Mouse (Mus musculus): ENCODE measurements around the gene B230217C12Rik. TPM values are rescaled to one million over a fixed set of nuclear protein-coding genes. Genes with fewer than 3 reads are reported as not detected.

B230217C12Rik gene
- polyA plus RNA-seq, 1 experiment from 2014 or later = 3.7 TPM

- Histone ChIP-seq H3K9ac (ENCODE audit: low read length) (peak overlapping the region; percentile 4; the same call in 1 of the 2 replicates), H3K36me3 (ENCODE audit: control insufficient read depth, insufficient read depth, low read length) (peaks cover 7% of the 10 kb centered on the region; the same call in 1 of the 2 replicates), H3K9me3 (replicated peaks; ENCODE audit: control insufficient read depth, low read length) (no peaks in the 10 kb centered on the region), H3K4me3 (replicated peaks; ENCODE audit: low read length) (no peak overlapping the region), H3K27ac (ENCODE audit: low read length) (no peak overlapping the region), H3K4me2 (ENCODE audit: low read depth, low read length) (no peak overlapping the region), H3K4me1 (ENCODE audit: control insufficient read depth, insufficient read depth, low read length) (peaks cover 6% of the 10 kb centered on the region; the same call in 1 of the 2 replicates), H3K27me3 (ENCODE audit: control insufficient read depth, insufficient read depth, low read length) (no peaks in the 10 kb centered on the region)
- WGBS = 43% methylated on average over 10 of the region's 10 CpGs
- no peak for ATAC-seq (ENCODE audit: insufficient read depth, low FRiP score)
Observed at GRCm38 (mm10) chr11:97838779-97839440, 1.7 kb upstream of the B230217C12Rik start.

GRCm38 (mm10) chr11:97839441-97840134 lies 992 bp upstream of the B230217C12Rik start:
- H3K4me3 ChIP-seq (replicated peaks; ENCODE audit: low read length) = no peak overlapping the region
- 56% methylated on average over 11 of the region's 11 CpGs for WGBS
- peaks cover 6% of the 10 kb centered on the region; the same call in 1 of the 2 replicates for H3K4me1 ChIP-seq (ENCODE audit: control insufficient read depth, insufficient read depth, low read length)
- no peak overlapping the region for H3K27ac ChIP-seq (ENCODE audit: low read length)
- no peaks in the 10 kb centered on the region for H3K9me3 ChIP-seq (replicated peaks; ENCODE audit: control insufficient read depth, low read length)
- no peak for ATAC-seq (ENCODE audit: insufficient read depth, low FRiP score)
- H3K27me3 ChIP-seq (ENCODE audit: control insufficient read depth, insufficient read depth, low read length) = no peaks in the 10 kb centered on the region
- H3K9ac ChIP-seq (ENCODE audit: low read length) = peak overlapping the region; percentile 4; the same call in 1 of the 2 replicates
- peaks cover 4% of the 10 kb centered on the region; the same call in 1 of the 2 replicates for H3K36me3 ChIP-seq (ENCODE audit: control insufficient read depth, insufficient read depth, low read length)
- no peak overlapping the region for H3K4me2 ChIP-seq (ENCODE audit: low read depth, low read length)

GRCm38 (mm10) chr11:97840135-97840490 lies 467 bp upstream of the B230217C12Rik start:
- H3K4me1 ChIP-seq (ENCODE audit: control insufficient read depth, insufficient read depth, low read length) = peaks cover 6% of the 10 kb centered on the region; the same call in 1 of the 2 replicates
- no peaks in the 10 kb centered on the region; the same call in 1 of the 2 replicates for H3K36me3 ChIP-seq (ENCODE audit: control insufficient read depth, insufficient read depth, low read length)
- ATAC-seq (ENCODE audit: insufficient read depth, low FRiP score) = no peak
- H3K4me2 ChIP-seq (ENCODE audit: low read depth, low read length) = peak overlapping the region; percentile 57
- H3K27ac ChIP-seq (ENCODE audit: low read length) = no peak overlapping the region
- no peak overlapping the region for H3K4me3 ChIP-seq (replicated peaks; ENCODE audit: low read length)
- 64% methylated on average over 2 of the region's 2 CpGs for WGBS
- H3K9me3 ChIP-seq (replicated peaks; ENCODE audit: control insufficient read depth, low read length) = no peaks in the 10 kb centered on the region
- no peaks in the 10 kb centered on the region for H3K27me3 ChIP-seq (ENCODE audit: control insufficient read depth, insufficient read depth, low read length)
- H3K9ac ChIP-seq (ENCODE audit: low read length) = peak overlapping the region; percentile 65; the same call in 1 of the 2 replicates

- WGBS = 5% methylated on average over 22 of the region's 22 CpGs
- Histone ChIP-seq H3K27ac (ENCODE audit: low read length) (peak overlapping the region; percentile 62), H3K4me2 (ENCODE audit: low read depth, low read length) (peak overlapping the region; percentile 57), H3K4me1 (ENCODE audit: control insufficient read depth, insufficient read depth, low read length) (peaks cover 6% of the 10 kb centered on the region; the same call in 1 of the 2 replicates), H3K36me3 (ENCODE audit: control insufficient read depth, insufficient read depth, low read length) (no peaks in the 10 kb centered on the region; the same call in 1 of the 2 replicates), H3K9me3 (replicated peaks; ENCODE audit: control insufficient read depth, low read length) (no peaks in the 10 kb centered on the region), H3K27me3 (ENCODE audit: control insufficient read depth, insufficient read depth, low read length) (no peaks in the 10 kb centered on the region), H3K4me3 (replicated peaks; ENCODE audit: low read length) (peak overlapping the region; percentile 46), H3K9ac (ENCODE audit: low read length) (peak overlapping the region; percentile 65)
- ATAC-seq (ENCODE audit: insufficient read depth, low FRiP score) = peak; percentile 74; the same call in 1 of the 2 replicates
Observed at GRCm38 (mm10) chr11:97840991-97841661, 546 bp downstream of the B230217C12Rik start.

- Histone ChIP-seq H3K27ac (ENCODE audit: low read length) (no peak overlapping the region), H3K4me3 (replicated peaks; ENCODE audit: low read length) (no peak overlapping the region; the same call in 1 of the 2 replicates), H3K36me3 (ENCODE audit: control insufficient read depth, insufficient read depth, low read length) (no peaks in the 10 kb centered on the region), H3K4me1 (ENCODE audit: control insufficient read depth, insufficient read depth, low read length) (peaks cover 6% of the 10 kb centered on the region; the same call in 1 of the 2 replicates), H3K4me2 (ENCODE audit: low read depth, low read length) (no peak overlapping the region), H3K27me3 (ENCODE audit: control insufficient read depth, insufficient read depth, low read length) (no peaks in the 10 kb centered on the region), H3K9ac (ENCODE audit: low read length) (no peak overlapping the region), H3K9me3 (replicated peaks; ENCODE audit: control insufficient read depth, low read length) (no peaks in the 10 kb centered on the region)
- WGBS = 50% methylated on average over 4 of the region's 4 CpGs
- ATAC-seq (ENCODE audit: insufficient read depth, low FRiP score) = no peak
Observed at GRCm38 (mm10) chr11:97842001-97842400, 1.4 kb downstream of the B230217C12Rik start.

GRCm38 (mm10) chr11:97850367-97850766 lies 9.8 kb downstream of the B230217C12Rik start:
- Histone ChIP-seq H3K4me2 (ENCODE audit: low read depth, low read length) (no peak overlapping the region), H3K4me3 (replicated peaks; ENCODE audit: low read length) (no peak overlapping the region), H3K9me3 (replicated peaks; ENCODE audit: control insufficient read depth, low read length) (no peaks in the 10 kb centered on the region), H3K9ac (ENCODE audit: low read length) (no peak overlapping the region), H3K27me3 (ENCODE audit: control insufficient read depth, insufficient read depth, low read length) (no peaks in the 10 kb centered on the region), H3K36me3 (ENCODE audit: control insufficient read depth, insufficient read depth, low read length) (no peaks in the 10 kb centered on the region), H3K4me1 (ENCODE audit: control insufficient read depth, insufficient read depth, low read length) (no peaks in the 10 kb centered on the region), H3K27ac (ENCODE audit: low read length) (peak overlapping the region; percentile 11; the same call in 1 of the 2 replicates)
- WGBS = 32% methylated on average over 6 of the region's 6 CpGs
- peak; percentile 92 for ATAC-seq (ENCODE audit: insufficient read depth, low FRiP score)

- H3K27me3 ChIP-seq (ENCODE audit: control insufficient read depth, insufficient read depth, low read length) = no peaks in the 10 kb centered on the region
- no peaks in the 10 kb centered on the region for H3K9me3 ChIP-seq (replicated peaks; ENCODE audit: control insufficient read depth, low read length)
- H3K27ac ChIP-seq (ENCODE audit: low read length) = no peak overlapping the region
- no peak overlapping the region for H3K9ac ChIP-seq (ENCODE audit: low read length)
- H3K36me3 ChIP-seq (ENCODE audit: control insufficient read depth, insufficient read depth, low read length) = no peaks in the 10 kb centered on the region
- ATAC-seq (ENCODE audit: insufficient read depth, low FRiP score) = no peak
- no peak overlapping the region for H3K4me2 ChIP-seq (ENCODE audit: low read depth, low read length)
- H3K4me3 ChIP-seq (replicated peaks; ENCODE audit: low read length) = no peak overlapping the region
- 91% methylated on average over 2 of the region's 2 CpGs for WGBS
- H3K4me1 ChIP-seq (ENCODE audit: control insufficient read depth, insufficient read depth, low read length) = no peaks in the 10 kb centered on the region
Observed at GRCm38 (mm10) chr11:97851601-97852000, 11.0 kb downstream of the B230217C12Rik start.

- Histone ChIP-seq H3K36me3 (ENCODE audit: control insufficient read depth, insufficient read depth, low read length) (no peaks in the 10 kb centered on the region), H3K4me3 (replicated peaks; ENCODE audit: low read length) (no peak overlapping the region), H3K9me3 (replicated peaks; ENCODE audit: control insufficient read depth, low read length) (no peaks in the 10 kb centered on the region), H3K4me2 (ENCODE audit: low read depth, low read length) (no peak overlapping the region), H3K27me3 (ENCODE audit: control insufficient read depth, insufficient read depth, low read length) (no peaks in the 10 kb centered on the region), H3K27ac (ENCODE audit: low read length) (no peak overlapping the region), H3K9ac (ENCODE audit: low read length) (no peak overlapping the region), H3K4me1 (ENCODE audit: control insufficient read depth, insufficient read depth, low read length) (no peaks in the 10 kb centered on the region)
- ATAC-seq (ENCODE audit: insufficient read depth, low FRiP score) = no peak
- WGBS = 86% methylated on average over 2 of the region's 2 CpGs
Observed at GRCm38 (mm10) chr11:97855473-97855872, 14.9 kb downstream of the B230217C12Rik start.

GRCm38 (mm10) chr11:97862148-97862547 lies 21.6 kb downstream of the B230217C12Rik start:
- H3K36me3 ChIP-seq (ENCODE audit: control insufficient read depth, insufficient read depth, low read length) = no peaks in the 10 kb centered on the region
- no peaks in the 10 kb centered on the region for H3K4me1 ChIP-seq (ENCODE audit: control insufficient read depth, insufficient read depth, low read length)
- no peak overlapping the region for H3K4me2 ChIP-seq (ENCODE audit: low read depth, low read length)
- WGBS = 45% methylated on average over 2 of the region's 2 CpGs
- H3K27ac ChIP-seq (ENCODE audit: low read length) = no peak overlapping the region
- ATAC-seq (ENCODE audit: insufficient read depth, low FRiP score) = no peak
- H3K4me3 ChIP-seq (replicated peaks; ENCODE audit: low read length) = no peak overlapping the region
- H3K9ac ChIP-seq (ENCODE audit: low read length) = no peak overlapping the region
- no peaks in the 10 kb centered on the region for H3K9me3 ChIP-seq (replicated peaks; ENCODE audit: control insufficient read depth, low read length)
- H3K27me3 ChIP-seq (ENCODE audit: control insufficient read depth, insufficient read depth, low read length) = no peaks in the 10 kb centered on the region

Measured in stomach, embryonic 16.5 days (tissue).